Mouse (Mus musculus) heart, embryonic 16.5 days (tissue): Measurements from ENCODE around the gene Kctd7. TPM values are rescaled to one million over a fixed set of nuclear protein-coding genes. Genes with fewer than 3 reads are reported as not detected.

Experiments
- ATAC-seq: fragments of 200-750 bp; cut with Nextera tagmentation; replicated peaks from 2 replicates; pipeline ENCODE4 v1.8.0; 2017; ENCODE audit warnings: moderate number of reproducible peaks; ENCODE audit not compliant: insufficient read depth, low FRiP score; ENCODE audit errors: extremely low read depth
- H3K27ac ChIP-seq: fragments of 300-500 bp; sonication (generic); 2 replicates; pipeline ENCODE4 v1.5.1; 2014; ENCODE audit warnings: mild to moderate bottlenecking, low read length, control low read depth, moderate library complexity
- H3K27me3 ChIP-seq: fragments of 300-500 bp; sonication (generic); 2 replicates; pipeline ENCODE4 v1.6.1; 2014; ENCODE audit warnings: low read length, mixed read lengths; ENCODE audit not compliant: control insufficient read depth, insufficient read depth
- H3K36me3 ChIP-seq: fragments of 300-500 bp; sonication (generic); 2 replicates; pipeline ENCODE4 v1.6.1; 2014; ENCODE audit not compliant: control insufficient read depth, insufficient read depth
- H3K4me1 ChIP-seq: fragments of 300-500 bp; sonication (generic); 2 replicates; pipeline ENCODE4 v1.6.1; 2014; ENCODE audit warnings: low read length, mixed read lengths; ENCODE audit not compliant: control insufficient read depth, insufficient read depth
- H3K4me2 ChIP-seq: fragments of 300-500 bp; sonication (generic); 2 replicates; pipeline ENCODE4 v1.6.1; 2014; ENCODE audit warnings: low read depth, mild to moderate bottlenecking, control low read depth, low read length
- H3K4me3 ChIP-seq: fragments of 300-500 bp; sonication (generic); 2 replicates; pipeline ENCODE4 v1.5.1; 2014; ENCODE audit warnings: mild to moderate bottlenecking, control low read depth, low read length
- H3K9ac ChIP-seq: fragments of 300-500 bp; sonication (generic); 2 replicates; pipeline ENCODE4 v1.6.1; 2014; ENCODE audit warnings: low read length, control low read depth
- H3K9me3 ChIP-seq: fragments of 300-500 bp; sonication (generic); replicated peaks from 2 replicates; pipeline ENCODE4 v1.6.1; 2016; ENCODE audit warnings: low read length; ENCODE audit not compliant: control insufficient read depth
- WGBS: fragments of 180-500 bp; shearing (Covaris S2); extraction: QIAGEN DNeasy Blood & Tissue Kit; methylation state at CpG from one replicate; pipeline ENCODE4 v1.1.7; 2014; 5-methylcytosine and 5-hydroxymethylcytosine counted together
- polyA plus RNA-seq: library from polyadenylated mRNA; unstranded; fragments of >200 nt; fragmentation: Nextera tagmentation; extraction: Ambion mirVana; gene quantifications from 2 replicates; pipeline ENCODE4 v1.2.1, GENCODE M21; 2015

The Kctd7 gene
- polyA plus RNA-seq, result 5.5 and 5.6 TPM in 2 replicates

DNA sequence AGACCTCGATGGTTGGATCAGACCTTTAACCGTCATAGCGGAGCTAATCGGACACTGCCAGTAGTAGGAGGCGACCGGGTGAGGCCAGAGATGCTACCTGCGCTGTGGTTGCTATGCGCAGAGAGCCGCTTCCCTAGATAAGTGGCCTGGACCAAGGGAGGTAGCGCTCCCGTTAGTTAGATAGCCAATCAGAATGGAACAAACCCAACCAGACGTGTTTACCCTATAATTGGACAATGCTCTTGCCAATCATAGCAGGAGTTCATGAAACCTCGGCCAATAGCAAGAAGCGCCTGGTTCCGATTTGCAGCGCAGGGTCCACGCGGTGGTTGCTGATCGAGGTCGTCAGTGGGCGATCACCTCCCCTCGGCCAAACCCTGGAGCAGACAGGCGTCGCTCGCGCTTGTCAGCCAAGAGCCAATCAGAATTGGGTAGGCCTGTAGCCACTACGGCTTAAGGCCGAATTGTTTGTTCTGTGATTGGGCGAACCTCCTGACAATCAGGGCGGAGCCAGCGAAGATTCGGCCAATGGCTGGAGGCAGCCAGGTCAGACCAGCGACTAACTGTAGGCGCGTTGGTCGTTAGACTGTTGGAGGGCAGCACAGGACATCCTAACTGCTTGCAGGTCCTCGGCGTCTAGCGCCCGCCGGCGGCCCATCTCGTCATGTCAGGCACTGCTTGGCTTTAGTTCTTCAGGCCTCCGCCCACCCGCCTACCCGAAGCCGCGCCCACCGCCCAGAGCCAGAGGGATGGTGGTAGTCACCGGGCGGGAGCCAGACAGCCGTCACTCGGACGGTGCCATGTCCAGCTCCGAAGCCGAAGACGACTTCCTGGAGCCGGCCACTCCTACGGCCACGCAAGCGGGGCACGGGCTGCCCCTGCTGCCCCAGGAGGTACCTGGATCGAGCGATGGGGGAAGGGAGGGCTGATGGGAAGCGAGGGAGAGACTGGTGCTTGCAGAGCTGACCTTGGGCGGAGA lies at the start of gene Kctd7:
Gene Kctd7, plus strand, starts transcription at position 528 of the 979 bp plus-strand sequence.
- WGBS, result under 1% methylated on average over 66 of the region's 66 CpGs
- H3K4me2 ChIP-seq, result peak within 1 kb of the TSS; percentile 94
- peak within 1 kb of the TSS; percentile 57 for H3K27ac ChIP-seq
- H3K4me1 ChIP-seq, result peaks cover 12% of the 10 kb centered on the region
- peak; percentile 95 for ATAC-seq
- H3K4me3 ChIP-seq, result peak within 1 kb of the TSS; percentile 74
- H3K9ac ChIP-seq, result peak within 1 kb of the TSS; percentile 83
- H3K9me3 ChIP-seq, result no peaks in the 10 kb centered on the region
- peaks cover 6% of the 10 kb centered on the region; the same call in 1 of the 2 replicates for H3K27me3 ChIP-seq
- 0 out of 2 replicates have a peak, but pooled peaks cover 6% of the 10 kb centered on the region for H3K36me3 ChIP-seq

DNA sequence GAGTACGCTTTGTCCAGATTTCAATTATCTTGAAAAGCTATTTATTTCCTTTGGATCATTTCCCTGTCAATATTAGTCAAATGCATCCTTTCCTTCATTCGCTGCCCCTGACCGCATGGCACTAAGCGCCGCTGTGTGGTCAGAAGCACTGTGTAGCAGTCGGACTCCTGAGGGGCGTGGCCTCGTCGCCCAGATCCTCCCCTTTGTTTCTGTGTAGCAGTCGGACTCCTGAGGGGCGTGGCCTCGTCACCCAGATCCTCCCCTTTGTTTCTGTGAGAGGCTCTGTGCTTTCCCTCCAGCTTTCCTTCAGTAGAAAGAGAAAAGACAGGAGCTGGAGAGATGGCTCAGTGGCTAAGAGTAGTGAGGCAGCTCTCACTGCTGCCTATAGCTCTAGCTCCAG lies 47.9 kb upstream of the Kctd7 start:
- WGBS, result 72% methylated on average over 12 of the region's 12 CpGs
- Histone ChIP-seq H3K4me2 (no peak overlapping the region), H3K9me3 (no peaks in the 10 kb centered on the region), H3K9ac (no peak overlapping the region), H3K4me3 (no peak overlapping the region), H3K27me3 (no peaks in the 10 kb centered on the region), H3K4me1 (peaks cover 9% of the 10 kb centered on the region), H3K36me3 (no peaks in the 10 kb centered on the region; the same call in 1 of the 2 replicates), H3K27ac (no peak overlapping the region)
- ATAC-seq, result no peak

DNA sequence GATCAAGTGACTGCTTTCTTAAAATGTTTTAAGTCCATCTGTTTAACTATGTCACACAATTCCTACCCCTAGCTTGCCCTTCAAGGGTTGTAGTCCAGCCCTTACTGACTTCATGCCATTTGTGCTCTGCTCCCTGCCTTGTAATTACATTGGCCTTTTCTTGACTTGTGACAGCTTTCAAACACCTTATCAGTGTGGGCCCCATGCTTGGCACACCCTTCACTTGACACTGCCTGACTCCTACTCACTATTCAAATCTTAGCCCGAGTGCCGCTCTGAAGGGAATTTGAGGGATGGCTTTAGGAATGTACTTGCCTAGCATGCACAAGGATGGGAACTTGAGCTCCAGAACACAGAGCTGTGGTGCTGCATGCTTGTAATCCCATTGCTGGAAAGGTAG lies 46.8 kb upstream of the Kctd7 start:
- H3K4me3 ChIP-seq, result no peak overlapping the region
- H3K27me3 ChIP-seq, result no peaks in the 10 kb centered on the region
- 42% methylated on average over 2 of the region's 2 CpGs for WGBS
- no peaks in the 10 kb centered on the region for H3K9me3 ChIP-seq
- H3K4me1 ChIP-seq, result peaks cover 9% of the 10 kb centered on the region
- no peak overlapping the region for H3K4me2 ChIP-seq
- no peak for ATAC-seq
- H3K27ac ChIP-seq, result no peak overlapping the region
- H3K36me3 ChIP-seq, result peaks cover 3% of the 10 kb centered on the region
- H3K9ac ChIP-seq, result no peak overlapping the region

DNA sequence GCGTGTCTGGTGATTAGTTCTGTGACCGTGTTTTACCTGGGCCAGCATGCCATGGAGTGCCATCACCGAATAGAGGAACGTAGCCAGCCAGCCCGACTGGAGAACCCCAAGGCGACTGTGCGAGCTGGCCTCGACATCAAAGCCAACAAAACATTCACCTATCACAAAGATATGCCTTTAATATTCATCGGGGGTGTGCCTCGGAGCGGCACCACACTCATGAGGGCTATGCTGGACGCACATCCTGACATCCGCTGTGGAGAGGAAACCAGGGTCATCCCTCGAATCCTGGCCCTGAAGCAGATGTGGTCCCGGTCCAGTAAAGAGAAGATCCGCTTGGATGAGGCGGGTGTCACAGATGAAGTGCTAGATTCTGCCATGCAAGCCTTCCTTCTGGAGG lies 42.9 kb upstream of the Kctd7 start:
- WGBS, result 94% methylated on average over 17 of the region's 17 CpGs

DNA sequence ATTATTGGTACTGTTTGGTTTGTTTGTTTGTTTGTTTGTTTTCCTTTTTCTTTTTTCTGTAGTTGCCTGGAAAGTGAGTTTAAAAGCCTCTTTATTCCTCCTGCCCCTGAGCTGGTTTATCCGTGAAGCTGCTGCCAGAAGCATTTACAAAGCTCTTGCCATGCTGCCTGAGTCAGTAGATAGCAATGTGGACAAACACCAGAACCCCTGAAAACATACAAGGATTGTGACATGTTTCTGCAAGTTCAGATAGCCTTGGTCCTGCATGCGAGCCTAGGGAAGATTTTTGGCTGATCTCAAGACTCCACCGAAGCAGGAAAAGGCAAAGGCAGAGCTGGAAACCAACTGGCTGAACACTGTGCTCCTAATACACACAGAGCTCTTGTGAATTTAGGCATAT lies 35.3 kb upstream of the Kctd7 start:
- H3K4me3 ChIP-seq, result no peak overlapping the region
- no peaks in the 10 kb centered on the region for H3K4me1 ChIP-seq
- WGBS, result 53% methylated on average over 3 of the region's 3 CpGs
- H3K9me3 ChIP-seq, result no peaks in the 10 kb centered on the region
- no peaks in the 10 kb centered on the region for H3K36me3 ChIP-seq
- H3K4me2 ChIP-seq, result no peak overlapping the region
- ATAC-seq, result no peak
- no peak overlapping the region for H3K9ac ChIP-seq
- H3K27ac ChIP-seq, result no peak overlapping the region
- no peaks in the 10 kb centered on the region for H3K27me3 ChIP-seq

More for the DNA sequence above, 42.9 kb upstream of the Kctd7 start:
- Histone ChIP-seq H3K4me3 (no peak overlapping the region), H3K4me1 (peaks cover 9% of the 10 kb centered on the region), H3K9ac (no peak overlapping the region), H3K27me3 (no peaks in the 10 kb centered on the region), H3K27ac (no peak overlapping the region), H3K9me3 (no peaks in the 10 kb centered on the region), H3K4me2 (no peak overlapping the region), H3K36me3 (peaks cover 3% of the 10 kb centered on the region)
- no peak for ATAC-seq

DNA sequence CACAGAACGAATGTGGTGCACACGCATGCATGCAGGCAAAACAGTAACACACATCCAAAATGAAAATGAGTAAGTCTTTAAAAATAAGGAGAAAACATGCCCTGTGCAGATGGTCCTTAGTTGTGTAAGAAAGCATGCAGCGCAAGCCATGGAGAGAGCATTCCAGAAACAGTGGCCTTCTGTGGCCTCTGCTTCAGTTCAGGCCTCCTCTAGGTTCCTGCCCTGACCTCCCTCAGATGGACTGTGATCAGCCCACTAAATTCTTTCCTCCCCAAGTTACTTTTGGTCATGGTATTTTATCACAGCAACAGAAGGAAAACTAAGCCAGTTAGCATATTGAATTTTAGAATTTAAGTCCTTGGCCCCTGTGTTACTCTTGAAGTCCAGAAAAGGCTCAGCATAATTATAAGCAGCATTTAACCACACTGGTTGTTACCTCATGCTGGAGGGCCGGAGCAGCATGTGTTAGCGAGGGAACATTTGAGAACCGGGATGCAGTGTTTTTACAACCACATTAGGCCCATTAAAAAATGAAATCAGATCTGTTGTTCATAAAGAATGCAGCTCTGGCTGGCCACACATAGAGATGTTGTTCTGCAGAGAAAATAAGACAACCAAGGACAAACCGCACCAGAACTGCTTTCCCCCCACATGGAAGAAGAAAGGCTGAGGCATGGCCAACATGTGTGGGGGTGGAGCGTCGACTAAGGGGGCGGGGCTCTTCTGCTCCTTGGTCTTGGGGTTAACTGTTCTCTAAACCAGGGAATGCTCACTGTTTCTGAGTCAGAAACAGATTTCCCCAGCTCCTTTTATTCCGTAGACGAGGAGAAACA lies 33.8 kb upstream of the Kctd7 start:
- Histone ChIP-seq H3K27ac (no peak overlapping the region), H3K36me3 (no peaks in the 10 kb centered on the region), H3K9ac (no peak overlapping the region), H3K4me1 (no peaks in the 10 kb centered on the region), H3K4me3 (no peak overlapping the region), H3K27me3 (no peaks in the 10 kb centered on the region), H3K4me2 (no peak overlapping the region), H3K9me3 (no peaks in the 10 kb centered on the region)
- ATAC-seq, result no peak
- WGBS, result 84% methylated on average over 12 of the region's 12 CpGs

DNA sequence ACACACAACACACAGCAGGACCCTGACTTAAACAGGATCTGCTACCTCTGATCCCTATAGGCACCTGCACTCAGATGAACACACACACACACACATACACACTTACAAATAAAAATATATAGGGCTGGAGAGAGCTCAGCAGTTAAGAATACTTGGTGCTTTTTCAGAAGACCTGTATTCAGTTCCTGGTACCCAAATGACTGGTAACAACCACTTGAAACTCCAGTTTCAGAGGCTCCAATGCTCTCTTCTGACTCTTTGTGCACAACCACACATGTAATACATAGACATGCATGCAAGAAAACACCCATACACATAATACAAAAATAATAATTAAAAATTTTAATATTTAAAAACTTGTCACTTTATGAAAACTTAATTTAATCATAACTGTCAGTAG lies 32.0 kb upstream of the Kctd7 start:
- no peak for ATAC-seq
- Histone ChIP-seq H3K4me1 (no peaks in the 10 kb centered on the region), H3K9me3 (no peaks in the 10 kb centered on the region), H3K4me3 (no peak overlapping the region), H3K9ac (no peak overlapping the region), H3K36me3 (no peaks in the 10 kb centered on the region), H3K27me3 (no peaks in the 10 kb centered on the region), H3K4me2 (no peak overlapping the region), H3K27ac (no peak overlapping the region)

DNA sequence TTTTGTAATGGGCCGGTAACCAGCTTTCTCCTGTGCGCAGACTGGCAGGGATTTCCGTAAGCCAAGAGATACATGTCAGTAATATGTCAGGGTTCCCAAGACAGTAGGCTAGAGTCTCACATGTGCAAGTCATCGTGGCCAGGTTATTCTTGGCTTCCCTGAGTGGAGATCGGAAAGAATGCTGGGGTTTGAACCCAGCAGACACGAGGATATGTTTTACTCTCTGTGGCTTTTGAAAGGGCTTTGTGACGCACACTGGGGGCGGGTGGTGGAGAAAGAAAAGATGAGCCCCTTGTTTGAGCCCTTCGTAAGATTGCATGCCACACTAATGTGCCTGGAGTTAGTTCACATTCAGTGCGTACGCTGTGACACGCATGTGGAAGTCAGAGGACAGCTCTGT lies 28.5 kb upstream of the Kctd7 start:
- ATAC-seq, result no peak
- no peak overlapping the region for H3K4me2 ChIP-seq
- H3K4me3 ChIP-seq, result no peak overlapping the region
- no peak overlapping the region for H3K27ac ChIP-seq
- no peaks in the 10 kb centered on the region for H3K9me3 ChIP-seq
- H3K4me1 ChIP-seq, result peaks cover 4% of the 10 kb centered on the region; the same call in 1 of the 2 replicates
- H3K9ac ChIP-seq, result no peak overlapping the region
- 78% methylated on average over 12 of the region's 12 CpGs for WGBS
- no peaks in the 10 kb centered on the region for H3K36me3 ChIP-seq
- H3K27me3 ChIP-seq, result no peaks in the 10 kb centered on the region
